Mouse (Mus musculus) G1E (cell line): ENCODE measurements around the gene Gnl2.
A peak's percentile ranks its signal among the peaks of the same experiment; 100 is the strongest.

Experiments used
- CTCF ChIP-seq: IDR thresholded peaks from 2 replicates; pipeline ENCODE4 v1.5.1; 2012; ENCODE audit warnings: low read depth, low read length, inconsistent platforms, mixed read lengths
- GATA1 ChIP-seq: IDR thresholded peaks from 2 replicates; pipeline ENCODE4 v1.6.1; 2012; ENCODE audit warnings: borderline replicate concordance, low read length, inconsistent platforms, mixed read lengths

- TF ChIP-seq CTCF (peak; percentile 59), GATA1 (no peak)
Observed at GRCm38 (mm10) chr4:125059025-125059424, 42.6 kb downstream of the Gnl2 start.
